Mouse (Mus musculus) R1 (cell line): ENCODE data around the gene Pax4.
A peak's percentile ranks its signal among the peaks of the same experiment; 100 is the strongest.

ENCODE experiments used
- DNase-seq: peaks from one replicate; pipeline ENCODE4 v3.0.0-alpha.2; 2018; ENCODE audit warnings: low read depth, low spot score

Gene Pax4

DNA sequence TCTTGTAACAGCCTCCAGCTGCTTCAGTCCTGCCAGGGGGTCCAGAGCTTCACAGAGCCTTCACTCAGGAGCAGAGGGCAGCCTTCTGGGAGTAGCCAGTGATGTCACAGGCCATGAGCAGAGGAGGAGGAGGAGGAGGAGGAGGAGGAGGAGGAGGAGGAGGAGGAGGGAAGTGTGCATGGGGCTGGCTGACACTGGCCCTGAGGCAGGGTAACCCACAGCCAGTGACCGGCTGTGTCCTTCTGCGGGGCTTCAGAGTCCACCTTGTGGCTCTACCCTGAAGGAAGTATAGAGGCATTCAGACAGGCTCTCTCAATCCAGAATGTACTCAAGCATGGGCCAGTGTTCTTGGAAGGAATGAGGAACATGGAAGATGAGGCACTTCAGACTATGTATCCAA, at the start of gene Pax4:
TSS of gene Pax4 (minus strand) at position 101 of the 400 bp plus-strand sequence.
- no peak for DNase-seq

GRCm38 (mm10) chr6:28497837-28498236, 48.7 kb upstream of the Pax4 start:
- no peak for DNase-seq

- no peak for DNase-seq
Measured at GRCm38 (mm10) chr6:28491198-28491597, 42.0 kb upstream of the Pax4 start.

DNA sequence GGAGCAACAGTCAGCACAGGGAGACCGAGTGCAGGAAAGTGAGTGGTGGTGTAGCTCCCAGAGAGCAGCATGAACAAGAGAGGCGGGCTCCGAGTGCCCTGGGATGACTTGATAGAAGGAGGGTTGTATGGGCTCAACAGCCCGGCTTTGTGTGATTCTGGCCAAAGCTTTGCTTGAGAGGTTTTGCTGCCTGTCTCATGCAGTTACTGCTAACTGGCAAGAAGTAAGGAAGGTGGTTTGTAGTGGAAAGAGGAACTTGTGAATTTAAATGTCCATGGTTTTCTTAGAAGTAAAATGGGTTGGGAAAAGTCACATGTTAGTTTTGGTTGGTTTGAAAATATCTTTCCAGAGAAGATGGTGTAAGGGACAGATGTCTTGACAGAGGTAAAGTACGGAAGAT, 41.5 kb upstream of the Pax4 start:
- no peak for DNase-seq

- DNase-seq: no peak
Measured at GRCm38 (mm10) chr6:28488204-28488851, 39.2 kb upstream of the Pax4 start.

- no peak for DNase-seq
Measured at GRCm38 (mm10) chr6:28486905-28487304, 37.8 kb upstream of the Pax4 start.

DNA sequence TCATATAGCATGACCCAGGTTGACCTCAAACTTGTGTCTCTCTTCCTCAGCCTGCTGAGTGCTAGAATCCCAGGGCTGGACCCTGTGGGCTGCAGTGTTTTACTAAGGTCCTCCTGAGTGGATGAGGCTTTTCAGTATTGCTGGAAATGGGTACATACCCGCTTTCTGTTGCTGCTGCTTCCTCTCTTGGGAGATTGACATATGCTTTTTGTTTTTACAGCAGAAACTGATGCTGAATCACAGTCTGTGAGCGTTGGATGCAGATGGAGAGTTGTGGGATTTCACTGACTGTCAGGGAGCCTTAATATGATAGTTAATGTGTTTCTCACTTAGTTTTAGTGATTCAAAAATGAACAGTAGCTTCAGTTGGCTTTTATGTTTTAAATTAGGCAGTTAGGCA, 37.3 kb upstream of the Pax4 start:
- DNase-seq: no peak

GRCm38 (mm10) chr6:28486008-28486407, 36.9 kb upstream of the Pax4 start:
- DNase-seq: no peak

GRCm38 (mm10) chr6:28482711-28483315, 33.7 kb upstream of the Pax4 start:
- DNase-seq: no peak

DNA sequence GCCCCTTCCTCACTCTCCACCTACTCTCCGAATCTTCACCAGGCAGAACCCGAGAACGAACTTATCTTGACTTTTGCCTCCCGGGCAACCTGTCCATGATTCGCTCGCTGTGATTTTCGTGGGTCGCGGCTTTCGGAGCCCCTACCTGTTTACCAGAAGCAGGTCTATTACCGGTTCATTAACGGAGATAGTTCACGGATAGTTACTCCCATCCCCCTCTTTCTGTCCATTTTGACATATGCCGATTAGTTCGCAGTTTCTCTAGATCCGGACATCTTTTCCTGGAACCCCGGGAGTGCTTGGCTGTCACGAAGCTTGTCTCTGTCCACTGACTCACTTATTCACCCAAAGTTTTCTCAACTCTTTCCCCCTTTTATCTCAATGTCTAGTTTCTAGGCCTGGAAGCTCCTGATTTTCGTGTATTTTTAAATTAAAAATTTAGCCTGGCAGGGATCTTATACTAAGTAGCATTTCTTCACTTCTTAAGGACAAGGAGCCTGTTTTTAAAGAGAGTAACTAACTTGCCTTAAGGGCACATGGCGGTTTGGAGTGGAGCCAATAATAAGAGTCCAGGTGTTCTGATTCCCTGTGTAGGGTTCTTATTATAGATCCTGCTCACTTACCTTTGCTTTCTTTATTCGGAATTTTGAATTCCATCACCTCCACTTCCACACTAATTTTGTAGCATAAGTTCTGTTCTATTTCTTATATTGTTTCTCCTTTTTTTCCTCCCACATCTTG, 31.8 kb upstream of the Pax4 start:
- DNase-seq: no peak

GRCm38 (mm10) chr6:28479865-28480751, 31.0 kb upstream of the Pax4 start:
- DNase-seq: peak; percentile 100

DNA sequence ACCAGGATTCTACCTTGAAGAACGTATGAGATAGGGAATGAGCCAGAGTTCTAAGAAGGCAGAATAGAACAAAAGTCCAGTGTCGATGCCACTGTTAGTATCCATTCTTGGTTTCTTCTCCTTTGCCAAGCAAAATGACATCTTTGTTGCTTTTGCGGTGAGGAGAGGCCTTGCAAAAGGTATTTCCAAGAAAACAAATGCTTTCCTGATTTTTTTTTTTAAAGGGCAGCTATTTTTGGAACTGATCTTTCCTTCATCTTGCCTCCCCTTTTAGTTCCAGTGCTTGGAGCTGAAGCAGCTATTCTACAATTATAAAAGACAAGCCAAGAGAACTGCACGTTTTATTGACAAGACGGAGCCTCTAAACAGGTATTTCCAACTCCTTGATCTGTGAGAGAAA, 25.7 kb upstream of the Pax4 start, which contains the start of gene Snd1:
TSS of gene Snd1 (plus strand) at position 301 of the 400 bp plus-strand sequence.
- no peak for DNase-seq

- DNase-seq: no peak
Measured at GRCm38 (mm10) chr6:28474211-28474610, 25.1 kb upstream of the Pax4 start.

- DNase-seq: no peak
Measured at GRCm38 (mm10) chr6:28471284-28472035, 22.3 kb upstream of the Pax4 start.

GRCm38 (mm10) chr6:28470621-28471020, 21.5 kb upstream of the Pax4 start:
- DNase-seq: no peak

- no peak for DNase-seq
Measured at GRCm38 (mm10) chr6:28470017-28470602, 21.0 kb upstream of the Pax4 start.

- no peak for DNase-seq
Measured at GRCm38 (mm10) chr6:28464630-28465029, 15.5 kb upstream of the Pax4 start.

GRCm38 (mm10) chr6:28460534-28460933, 11.4 kb upstream of the Pax4 start:
- no peak for DNase-seq

GRCm38 (mm10) chr6:28459221-28459668, 10.1 kb upstream of the Pax4 start:
- no peak for DNase-seq

DNA sequence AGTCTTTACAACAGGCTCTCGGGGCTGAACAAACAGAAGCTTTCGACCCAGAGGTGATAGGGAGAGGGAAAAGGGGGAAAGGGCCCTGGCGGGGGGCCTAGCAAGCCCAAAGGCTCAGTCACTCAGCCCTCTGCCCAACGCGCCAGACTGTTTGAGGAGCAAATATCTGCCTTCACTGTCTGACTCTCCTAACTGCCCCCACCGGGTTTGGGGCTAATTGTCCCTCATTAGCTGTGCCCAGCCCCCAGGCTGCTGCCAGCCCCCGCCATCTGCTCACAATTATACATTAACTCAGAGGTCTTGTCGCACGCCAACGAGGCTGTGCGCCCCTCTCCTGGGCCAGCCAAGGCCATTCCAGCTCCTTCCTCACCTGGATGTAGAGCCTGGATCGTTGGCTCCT, 1.8 kb upstream of the Pax4 start:
- no peak for DNase-seq

- peak; percentile 25 for DNase-seq
Measured at GRCm38 (mm10) chr6:28450481-28450880, 1.3 kb upstream of the Pax4 start.
